Mouse (Mus musculus) CH12F3 (cell line): Measurements from ENCODE around the gene Ankdd1b.

ENCODE experiments used
- in situ Hi-C: fragments of 300-500 bp; cut with MboI; formaldehyde crosslinking; loops from 2 replicates; pipeline ENCODE4 v1.14.3; 2020; ENCODE audit warnings: low sequenced_read_pairs

Ankdd1b gene

GRCm38 (mm10) chr13:96457566-96457965 is 13.4 kb downstream of the Ankdd1b start:
- in situ Hi-C loops, result no loop called here

- in situ Hi-C loops, result no loop called here
Observed at GRCm38 (mm10) chr13:96454288-96454687, 16.7 kb downstream of the Ankdd1b start.

GRCm38 (mm10) chr13:96452621-96453020 is 18.4 kb downstream of the Ankdd1b start:
- in situ Hi-C loops, result no loop called here

GRCm38 (mm10) chr13:96451386-96452140 is 19.4 kb downstream of the Ankdd1b start:
- in situ Hi-C loops, result no loop called here

- in situ Hi-C loops, result no loop called here
Observed at GRCm38 (mm10) chr13:96450869-96451268, 20.1 kb downstream of the Ankdd1b start.

- in situ Hi-C loops, result no loop called here
Observed at GRCm38 (mm10) chr13:96450205-96450856, 20.7 kb downstream of the Ankdd1b start.

- in situ Hi-C loops, result no loop called here
Observed at GRCm38 (mm10) chr13:96440436-96440835, 30.6 kb downstream of the Ankdd1b start.

GRCm38 (mm10) chr13:96436921-96437320 is 34.1 kb downstream of the Ankdd1b start:
- in situ Hi-C loops, result no loop called here

GRCm38 (mm10) chr13:96435793-96436192 is 35.2 kb downstream of the Ankdd1b start:
- in situ Hi-C loops, result no loop called here

- in situ Hi-C loops, result loop anchor here (5.0 kb wide), 1 partner anchor 157 kb away; no protein-coding TSS in a partner anchor
Observed at GRCm38 (mm10) chr13:96434899-96435331, 36.1 kb downstream of the Ankdd1b start.

- in situ Hi-C loops, result loop anchor here (5.0 kb wide), 1 partner anchor 159 kb away; no protein-coding TSS in a partner anchor
Observed at GRCm38 (mm10) chr13:96433648-96434190, 37.3 kb downstream of the Ankdd1b start.

- in situ Hi-C loops, result loop anchor here (5.0 kb wide), 1 partner anchor 159 kb away; no protein-coding TSS in a partner anchor
Observed at GRCm38 (mm10) chr13:96433041-96433440, 38.0 kb downstream of the Ankdd1b start.

GRCm38 (mm10) chr13:96432376-96432811 is 38.6 kb downstream of the Ankdd1b start:
- in situ Hi-C loops, result loop anchor here (5.0 kb wide), 1 partner anchor 160 kb away; no protein-coding TSS in a partner anchor

- in situ Hi-C loops, result loop anchor here (5.0 kb wide), 1 partner anchor 161 kb away; no protein-coding TSS in a partner anchor
Observed at GRCm38 (mm10) chr13:96431595-96432156, 39.3 kb downstream of the Ankdd1b start.

GRCm38 (mm10) chr13:96428531-96428930 is 42.5 kb downstream of the Ankdd1b start:
- in situ Hi-C loops, result no loop called here

- in situ Hi-C loops, result no loop called here
Observed at GRCm38 (mm10) chr13:96426044-96426443, 45.0 kb downstream of the Ankdd1b start.

- in situ Hi-C loops, result no loop called here
Observed at GRCm38 (mm10) chr13:96424496-96425274, 46.3 kb downstream of the Ankdd1b start.

- in situ Hi-C loops, result no loop called here
Observed at GRCm38 (mm10) chr13:96421230-96421629, 49.8 kb downstream of the Ankdd1b start.

GRCm38 (mm10) chr13:96418487-96418886 is 52.5 kb downstream of the Ankdd1b start:
- in situ Hi-C loops, result no loop called here

- in situ Hi-C loops, result no loop called here
Observed at GRCm38 (mm10) chr13:96417261-96417813, 53.7 kb downstream of the Ankdd1b start.
